Mouse (Mus musculus) left cerebral cortex, postnatal 14 days (tissue): ENCODE results near the gene Brdt. TPM values are rescaled to one million over a fixed set of nuclear protein-coding genes. Genes with fewer than 3 reads are reported as not detected.

Source experiments
- DNase-seq, 2 experiments: peaks; one replicate each; pipeline ENCODE4 v3.0.0; 2021 to 2022; ENCODE audit warnings: low spot score in 2 of 2, mixed read lengths in 1 of 2
- intact Hi-C: fragments of 180-260 bp; cut with DNase I; formaldehyde crosslinking; loops from one replicate; pipeline ENCODE4 v1.15.1; 2025
- long read RNA-seq, 2 experiments: library from polyadenylated mRNA; stranded (forward); transcript quantifications; one replicate each; pipeline ENCODE4 v2.0.0; 2021
- total RNA-seq, 2 experiments: library from RNA; stranded (reverse); gene quantifications; 2 replicates each; pipeline ENCODE4 v1.2.3; 2021

Brdt gene
- total RNA-seq: 10 to 100 TPM; 13.1 to 15.0 TPM
- long read RNA-seq, experiment 1, partial matches to known transcripts: 1 of 5 reads
- long read RNA-seq, experiment 1, other reads (novel, unspliced or antisense): 4 of 5 reads
- long read RNA-seq, experiment 2, partial matches to known transcripts: 2 of 3 reads
- long read RNA-seq, experiment 2, other reads (novel, unspliced or antisense): 1 of 3 reads

DNA sequence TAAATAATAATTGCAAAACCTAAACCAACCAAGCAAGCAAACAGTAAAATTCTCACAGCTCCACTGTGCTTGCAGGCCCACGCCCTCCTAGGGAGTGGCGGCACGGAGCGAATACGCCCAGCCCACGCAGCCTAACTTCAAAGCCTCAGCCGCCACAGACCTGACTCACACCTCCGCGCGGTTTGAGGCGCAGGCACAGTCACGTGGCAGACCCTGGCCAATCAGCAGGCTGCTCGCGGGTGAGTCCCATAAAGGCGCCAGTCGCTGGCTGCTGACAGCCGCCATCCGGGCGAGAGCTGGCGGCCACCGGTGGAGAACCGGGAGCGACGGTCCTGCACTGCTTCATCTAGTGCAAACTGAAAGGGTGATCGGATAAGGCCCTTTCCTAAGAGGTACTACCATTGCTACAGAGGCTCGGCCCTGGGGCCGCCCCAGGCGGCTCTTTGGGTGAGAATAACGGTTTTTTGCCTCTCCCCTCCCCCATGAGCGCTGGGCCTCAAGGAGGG is at the start of gene Brdt:
TSS of gene Brdt (plus strand) at position 244 of the 506 bp plus-strand sequence.
- intact Hi-C loops: no loop called here
- no peak for DNase-seq

DNA sequence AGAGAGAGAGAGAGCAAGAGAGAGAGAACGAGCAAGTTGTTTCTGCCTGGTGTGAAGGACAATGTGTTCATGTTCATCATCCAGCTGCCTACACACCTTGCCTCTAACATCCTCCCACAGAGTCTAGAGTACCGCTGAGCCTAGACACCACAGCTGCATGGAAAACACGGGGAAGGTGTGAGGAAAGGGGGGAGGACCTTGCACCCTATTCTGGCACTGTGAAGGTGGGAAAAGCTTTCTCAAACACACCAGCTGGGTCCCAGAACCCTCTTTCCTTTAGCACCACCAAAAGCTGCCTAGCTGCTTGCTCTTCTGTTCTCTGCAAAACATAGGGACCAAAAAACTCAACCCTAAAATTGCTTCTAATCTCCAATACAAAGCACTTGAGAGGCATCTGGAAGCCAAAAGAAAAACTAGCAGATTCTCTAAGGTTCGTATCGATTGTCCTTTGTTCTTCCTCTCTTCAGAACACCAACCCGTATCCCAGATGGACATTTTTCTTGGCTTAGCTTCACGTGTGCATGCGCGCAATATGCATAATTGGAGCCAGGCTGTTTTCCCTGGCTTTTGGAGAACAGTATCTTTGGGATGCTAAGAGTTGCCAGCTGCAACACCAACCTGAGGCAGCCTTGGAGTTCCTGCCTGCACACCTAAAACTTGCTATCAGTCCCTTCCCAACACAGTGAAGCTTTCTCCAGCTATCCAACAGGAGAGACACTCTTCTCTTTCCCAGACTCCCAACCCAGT is 48.2 kb upstream of the Brdt start:
- intact Hi-C loops: no loop called here
- DNase-seq: peak in 1 of 2 experiments; percentile 30

DNA sequence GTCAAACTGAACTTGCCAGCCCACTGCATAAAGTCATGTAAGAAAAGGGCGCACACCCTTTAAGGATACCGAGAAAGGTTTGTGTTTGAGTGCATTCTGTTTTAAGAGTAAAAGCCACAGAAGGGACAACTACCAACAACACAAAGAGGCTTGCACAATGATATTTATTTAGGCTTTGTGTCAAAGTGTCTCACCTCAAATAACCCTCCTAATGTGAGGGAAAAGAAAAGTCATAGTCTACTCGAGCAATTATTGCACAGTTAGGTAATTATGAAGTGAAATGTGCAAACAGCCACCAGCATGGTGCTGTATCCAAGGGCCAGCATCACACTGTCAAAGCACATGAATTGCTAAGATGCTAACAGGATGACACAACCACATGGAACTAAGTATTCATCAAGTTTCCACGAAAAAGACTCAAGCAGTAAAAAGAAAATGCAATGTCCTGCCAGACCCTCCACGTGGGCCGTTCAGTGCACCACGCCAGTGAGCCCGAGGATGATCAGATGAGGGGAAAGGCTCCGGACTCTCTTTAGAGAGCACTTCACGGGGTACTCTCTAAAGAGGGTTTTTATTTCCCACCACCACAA is 46.9 kb upstream of the Brdt start:
- DNase-seq: no peak
- intact Hi-C loops: no loop called here

DNA sequence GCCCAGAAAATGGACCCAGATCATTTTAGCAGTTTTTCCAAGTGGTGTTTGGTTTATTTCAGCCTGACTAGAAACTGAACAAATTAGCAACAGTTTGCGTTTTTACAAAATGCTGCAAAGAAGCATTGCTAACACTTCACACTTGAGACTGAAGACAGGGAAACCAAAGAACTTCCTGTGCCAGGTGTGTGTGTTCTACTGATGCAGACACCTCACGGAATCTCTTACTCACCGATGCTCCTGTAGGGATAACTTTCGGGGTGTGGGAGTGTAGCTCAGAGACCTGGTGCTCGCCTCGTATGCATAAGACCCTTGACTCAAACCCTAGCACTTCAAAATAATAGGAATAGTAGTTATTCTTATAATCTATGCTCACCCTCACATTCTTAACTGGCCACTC is 45.4 kb upstream of the Brdt start:
- intact Hi-C loops: loop anchor here (5.0 kb wide), 1 partner anchor 293 kb away; no protein-coding TSS in a partner anchor
- no peak for DNase-seq

DNA sequence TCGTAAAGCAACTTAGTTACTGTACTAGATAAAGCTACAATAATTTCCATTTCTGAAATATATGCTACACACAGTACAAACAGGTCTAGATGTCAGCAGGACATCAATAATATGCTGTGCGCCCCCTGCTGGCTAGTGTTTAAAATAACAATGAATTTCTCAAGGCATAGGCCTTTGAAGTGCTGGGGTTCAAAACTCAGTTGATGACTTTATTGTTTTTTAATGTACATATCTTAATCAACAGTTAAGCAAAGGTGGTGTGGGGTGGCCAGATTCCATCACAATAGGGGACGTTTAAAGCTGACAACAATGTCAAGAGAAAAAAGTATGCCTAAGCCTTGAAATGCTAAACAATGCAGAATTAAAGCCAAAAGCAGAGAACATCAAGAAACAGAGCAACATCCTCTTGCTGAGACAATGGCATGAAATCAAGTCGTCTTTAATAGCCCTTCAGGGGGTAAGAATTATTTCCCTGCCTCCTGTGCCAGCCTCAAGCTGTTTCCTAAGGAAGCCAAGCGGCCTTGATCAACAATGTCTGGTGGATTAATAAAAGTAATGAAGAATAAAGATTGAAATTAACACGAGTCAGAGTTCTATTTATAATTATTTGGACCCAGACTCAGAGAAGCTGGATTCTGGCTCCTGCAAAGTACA is 43.6 kb upstream of the Brdt start:
- DNase-seq: peak in 1 of 2 experiments; percentile 22
- intact Hi-C loops: loop anchor here (5.0 kb wide), 1 partner anchor 295 kb away; no protein-coding TSS in a partner anchor

DNA sequence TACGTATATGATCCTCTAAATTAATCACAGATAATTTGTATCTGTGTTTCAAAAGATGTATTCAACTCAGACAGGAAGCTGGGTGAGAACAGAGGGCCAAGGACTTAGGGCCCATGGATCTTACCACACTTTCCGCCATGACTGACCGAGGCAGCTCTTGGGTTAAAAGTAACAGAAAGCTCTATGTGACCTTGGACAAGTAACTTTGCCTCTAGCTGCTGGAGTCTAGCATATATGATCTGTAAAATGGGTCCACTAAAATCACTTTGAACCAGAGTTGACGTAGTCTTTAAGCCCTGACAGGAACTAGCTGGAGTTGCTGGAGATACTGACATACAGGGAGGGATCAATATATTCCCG is 43.1 kb upstream of the Brdt start:
- DNase-seq: no peak
- intact Hi-C loops: loop anchor here (5.0 kb wide), 1 partner anchor 296 kb away; no protein-coding TSS in a partner anchor

DNA sequence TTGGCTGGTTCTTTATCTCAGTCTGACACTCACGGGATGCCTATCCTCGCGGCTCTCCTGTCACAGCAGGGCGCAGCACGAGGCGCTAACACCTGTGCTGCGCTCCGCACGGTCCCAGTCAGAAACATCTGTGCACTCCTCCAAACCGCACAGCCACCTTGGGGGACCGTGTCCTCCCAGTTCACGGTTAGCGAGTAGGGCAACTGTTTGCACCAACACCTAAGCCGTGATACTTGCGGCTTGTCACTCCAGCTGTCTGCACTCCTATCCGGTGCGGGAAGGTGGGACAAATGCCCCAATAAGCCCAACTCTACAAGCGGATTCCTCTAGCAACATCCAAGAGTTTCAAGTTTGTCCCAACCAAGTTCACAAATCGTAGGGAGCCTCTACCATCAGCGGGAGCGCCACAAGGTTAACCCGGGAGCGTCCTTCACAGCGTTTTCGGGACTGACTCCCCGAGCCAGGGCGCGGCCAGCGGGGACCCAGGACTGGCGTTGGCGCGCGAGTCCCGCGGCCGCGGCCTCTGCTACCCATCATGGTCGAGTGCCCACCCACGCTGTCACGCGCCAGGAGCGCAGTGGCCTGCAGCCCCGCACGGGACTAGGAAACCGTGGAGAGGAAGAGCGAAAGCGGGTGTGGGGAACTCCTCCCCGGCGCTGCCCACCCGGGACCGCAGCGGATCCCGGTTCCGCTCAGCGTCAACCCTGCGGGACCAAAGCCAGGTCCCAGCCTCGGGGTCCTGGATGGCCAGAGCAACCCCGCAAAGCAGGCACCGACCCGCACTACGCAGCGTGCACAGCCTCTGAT is 42.3 kb upstream of the Brdt start:
- intact Hi-C loops: loop anchor here (5.0 kb wide), 1 partner anchor 296 kb away; no protein-coding TSS in a partner anchor
- peak in 1 of 2 experiments; percentile 18 for DNase-seq

DNA sequence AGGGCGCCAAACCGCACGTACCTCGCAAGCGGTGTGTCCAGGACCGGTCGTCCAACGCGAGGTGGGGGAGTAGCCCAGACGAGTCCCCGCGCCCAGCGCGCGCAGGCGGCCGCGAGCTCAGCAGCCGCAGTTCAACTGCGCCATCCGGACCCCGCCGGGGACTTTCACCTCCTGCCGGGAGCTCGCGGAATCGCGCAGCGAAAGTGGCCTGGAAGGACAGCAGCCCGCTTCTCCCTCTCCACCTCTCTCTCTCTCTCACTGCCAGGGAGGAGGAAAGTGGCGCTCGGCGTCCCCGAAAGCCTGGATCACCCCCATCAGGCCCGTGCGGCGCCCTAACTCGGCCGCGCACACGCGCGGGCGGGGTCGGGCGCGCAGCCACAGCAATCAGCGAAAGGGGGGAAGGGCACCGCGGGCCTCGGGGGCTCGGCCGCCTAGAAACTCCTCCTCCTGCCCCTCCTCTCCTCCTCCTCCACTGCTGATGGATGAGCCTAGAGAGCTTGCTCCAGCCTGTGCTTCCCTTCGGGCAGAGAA is 41.7 kb upstream of the Brdt start, which contains the start of gene Tgfbr3:
TSS of gene Tgfbr3 (minus strand) at position 396 of the 531 bp plus-strand sequence.
- DNase-seq: peak; percentile 62 to 70
- intact Hi-C loops: loop anchor here (5.0 kb wide), 1 partner anchor 297 kb away; no protein-coding TSS in a partner anchor

DNA sequence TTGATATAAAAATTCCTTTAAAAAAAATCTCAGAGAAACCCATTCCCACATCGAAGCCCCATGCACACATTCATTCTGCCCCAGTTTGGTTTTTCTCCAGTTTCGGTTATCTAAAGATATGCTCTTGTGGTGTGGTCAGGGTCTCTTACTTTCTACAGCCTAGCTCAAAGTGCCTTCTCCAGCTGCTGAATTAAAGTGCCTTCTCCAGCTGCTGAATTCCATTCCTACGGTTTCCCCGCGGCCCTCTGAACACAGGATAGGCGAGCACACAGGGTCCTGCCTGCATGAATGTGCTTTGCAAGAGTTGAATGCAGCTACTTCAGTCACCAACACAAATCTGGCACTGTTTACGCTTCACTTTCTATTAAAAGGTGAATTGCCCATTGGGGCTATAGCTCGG is 41.0 kb upstream of the Brdt start:
- DNase-seq: no peak
- intact Hi-C loops: loop anchor here (5.0 kb wide), 1 partner anchor 298 kb away; no protein-coding TSS in a partner anchor

DNA sequence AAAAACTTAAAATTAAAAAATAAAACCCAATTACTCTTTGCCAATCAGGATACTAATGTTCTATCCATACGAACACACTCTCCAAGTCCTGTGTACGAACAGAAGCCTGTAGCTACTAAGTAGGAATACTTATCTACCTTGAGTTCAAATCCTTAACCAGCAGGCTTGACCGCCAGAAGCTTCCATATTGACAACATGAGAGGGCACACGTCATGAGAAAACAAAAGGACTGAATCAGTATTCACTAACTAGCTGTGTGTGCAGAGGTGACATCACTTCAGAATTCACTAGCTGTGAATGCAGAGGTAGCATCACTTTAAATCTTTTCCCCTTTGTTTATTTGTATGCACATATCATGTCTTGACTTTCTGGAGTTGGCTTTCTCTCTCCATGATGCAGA is 36.9 kb upstream of the Brdt start:
- DNase-seq: no peak
- intact Hi-C loops: no loop called here

DNA sequence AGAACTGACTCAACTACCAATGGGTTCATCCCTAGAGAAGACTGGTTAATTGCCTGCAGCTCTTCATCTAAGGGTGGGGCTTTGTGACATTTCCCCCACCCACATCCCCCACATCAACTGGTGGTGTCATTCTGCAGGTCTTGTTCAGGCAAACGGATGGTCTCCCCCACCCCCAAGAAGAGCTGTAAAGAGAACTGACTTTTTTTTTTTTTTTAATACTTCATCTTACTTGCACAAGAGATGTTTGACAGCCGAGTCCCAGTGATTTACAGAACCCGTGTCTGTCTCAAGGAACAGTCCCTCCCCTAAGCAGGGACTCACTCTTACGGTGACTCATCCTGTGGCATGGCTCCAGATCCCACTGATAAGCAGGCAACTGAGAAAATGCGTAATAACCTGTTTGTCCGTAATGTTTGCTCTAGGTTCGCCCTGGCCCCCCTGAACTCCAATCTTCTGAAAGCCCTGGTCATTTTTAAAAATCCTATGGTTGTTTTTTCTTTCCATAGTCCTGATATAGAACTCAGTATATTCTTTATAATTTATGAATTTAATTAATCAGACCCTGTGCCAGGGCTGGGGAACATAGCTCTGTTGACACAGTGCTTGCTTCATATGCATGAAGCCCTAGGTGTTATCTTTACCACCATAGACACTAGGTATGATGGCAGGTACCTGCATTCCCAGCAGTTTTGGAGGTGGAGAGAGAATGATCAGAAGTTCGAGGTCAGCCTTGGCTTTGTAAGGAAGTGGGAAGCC is 35.7 kb upstream of the Brdt start:
- intact Hi-C loops: no loop called here
- no peak for DNase-seq

DNA sequence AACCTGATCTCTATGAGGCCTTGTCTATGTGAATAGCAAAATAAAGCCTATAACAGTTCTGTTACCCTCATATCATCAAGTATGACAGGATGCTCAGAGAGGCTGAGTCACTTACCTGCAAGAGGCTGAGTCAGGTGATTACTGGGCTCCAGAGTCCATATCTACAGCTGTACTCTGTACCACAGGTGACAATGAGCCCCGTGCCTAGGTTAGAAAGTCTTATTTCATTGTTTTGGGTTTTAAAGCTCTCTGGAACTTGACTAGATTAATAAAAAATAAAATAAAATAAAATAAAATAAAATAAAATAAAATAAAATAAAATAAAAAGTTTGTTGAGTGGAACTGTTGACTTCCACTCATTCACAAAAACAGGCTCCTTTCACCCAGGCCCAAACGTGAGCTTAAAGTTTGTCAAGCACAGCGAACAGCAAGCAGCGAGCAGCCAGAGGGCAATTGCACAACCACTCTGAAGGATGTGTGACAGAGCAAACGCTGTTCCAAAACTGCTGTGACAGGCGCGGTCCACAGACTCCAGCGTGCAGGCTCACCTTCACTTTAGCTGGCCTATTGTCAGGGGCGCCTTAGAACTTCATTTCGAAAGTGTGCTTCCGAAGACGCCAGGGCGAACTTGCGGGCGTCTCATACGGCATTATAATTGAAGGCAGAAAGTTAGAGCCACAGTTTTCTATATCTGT is 35.0 kb upstream of the Brdt start:
- DNase-seq: no peak
- intact Hi-C loops: no loop called here

DNA sequence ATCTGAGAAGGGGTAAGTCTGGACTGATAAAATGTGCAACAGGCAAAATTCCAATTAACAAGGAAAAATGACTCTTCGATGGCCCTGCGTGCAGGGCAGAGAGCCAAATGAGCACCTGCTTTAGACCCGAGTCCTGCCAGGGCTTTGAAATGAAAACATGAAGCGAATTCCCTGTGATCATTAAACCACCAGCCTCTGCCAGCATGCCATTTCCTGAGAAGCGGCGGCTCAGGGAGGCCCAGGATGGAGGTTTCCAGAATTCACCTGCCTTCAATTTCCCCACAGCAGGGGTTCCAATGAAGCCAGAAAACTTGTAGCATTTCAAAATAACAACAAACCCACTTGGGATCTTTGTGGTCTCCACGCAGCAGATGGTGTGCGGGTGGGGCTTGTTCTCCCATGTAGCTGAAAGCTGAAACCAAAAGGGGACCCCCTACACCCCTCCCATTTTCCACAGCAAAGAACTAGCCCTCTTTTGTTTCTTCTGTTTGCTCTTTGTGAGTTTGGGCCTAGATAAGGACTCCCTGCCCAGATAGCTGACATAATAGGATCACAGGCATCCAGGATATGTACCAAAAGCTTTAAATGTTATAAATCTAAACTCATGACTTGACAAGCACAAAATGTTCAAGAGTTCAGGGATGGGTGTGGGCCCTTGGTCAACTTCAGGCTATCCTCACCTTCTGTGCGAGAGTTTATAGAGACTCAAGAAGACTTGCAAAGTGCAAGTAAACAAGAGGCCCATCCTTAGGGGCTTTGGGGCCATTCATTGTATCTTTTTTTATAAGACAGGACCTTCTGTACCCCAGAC is 34.2 kb upstream of the Brdt start:
- no peak for DNase-seq
- intact Hi-C loops: no loop called here

DNA sequence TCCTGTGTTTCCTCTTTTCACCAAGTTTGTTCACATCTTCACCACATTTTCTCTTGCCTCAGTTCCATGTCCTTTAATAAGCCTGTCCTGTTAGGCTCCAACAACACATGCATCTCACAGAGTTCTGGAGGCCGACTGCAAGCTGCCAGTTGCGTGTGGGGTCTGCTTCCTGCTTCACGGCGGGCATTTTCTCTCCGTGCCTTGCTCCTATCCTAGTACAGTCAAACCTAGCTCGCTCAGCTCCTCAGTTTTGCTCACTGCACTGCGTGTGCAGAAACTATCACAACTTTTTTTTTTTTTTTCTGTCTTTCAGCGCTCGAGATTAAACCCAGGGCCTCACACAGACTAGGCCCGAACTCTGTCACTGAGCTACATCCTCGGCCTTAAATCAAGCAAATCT is 32.1 kb upstream of the Brdt start:
- intact Hi-C loops: no loop called here
- DNase-seq: no peak

DNA sequence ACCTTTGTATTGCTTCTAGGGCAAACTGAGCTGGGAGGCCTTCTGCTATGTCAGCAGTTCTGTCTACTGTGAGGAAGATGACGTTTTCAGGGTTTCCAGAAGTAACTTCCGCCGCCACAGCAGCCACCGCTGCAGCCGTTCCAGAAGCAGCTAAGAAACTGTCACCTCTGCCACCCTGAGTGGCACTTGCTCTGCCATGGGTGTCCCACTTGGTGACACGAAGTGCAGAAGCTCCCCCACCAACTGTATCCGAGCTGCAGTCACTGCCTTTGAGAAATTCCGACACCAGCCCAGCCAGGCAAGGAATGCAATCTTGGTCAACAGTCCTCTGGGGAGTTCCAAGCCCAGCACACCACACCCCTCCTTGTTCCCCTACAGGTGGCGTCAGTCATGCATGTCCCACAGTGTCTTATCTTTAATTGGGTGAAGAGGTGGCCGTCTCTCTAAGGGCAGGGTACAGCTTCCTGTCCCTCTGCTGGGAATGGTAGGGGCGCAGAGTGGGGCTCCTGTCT is 27.6 kb upstream of the Brdt start:
- DNase-seq: no peak
- intact Hi-C loops: no loop called here

DNA sequence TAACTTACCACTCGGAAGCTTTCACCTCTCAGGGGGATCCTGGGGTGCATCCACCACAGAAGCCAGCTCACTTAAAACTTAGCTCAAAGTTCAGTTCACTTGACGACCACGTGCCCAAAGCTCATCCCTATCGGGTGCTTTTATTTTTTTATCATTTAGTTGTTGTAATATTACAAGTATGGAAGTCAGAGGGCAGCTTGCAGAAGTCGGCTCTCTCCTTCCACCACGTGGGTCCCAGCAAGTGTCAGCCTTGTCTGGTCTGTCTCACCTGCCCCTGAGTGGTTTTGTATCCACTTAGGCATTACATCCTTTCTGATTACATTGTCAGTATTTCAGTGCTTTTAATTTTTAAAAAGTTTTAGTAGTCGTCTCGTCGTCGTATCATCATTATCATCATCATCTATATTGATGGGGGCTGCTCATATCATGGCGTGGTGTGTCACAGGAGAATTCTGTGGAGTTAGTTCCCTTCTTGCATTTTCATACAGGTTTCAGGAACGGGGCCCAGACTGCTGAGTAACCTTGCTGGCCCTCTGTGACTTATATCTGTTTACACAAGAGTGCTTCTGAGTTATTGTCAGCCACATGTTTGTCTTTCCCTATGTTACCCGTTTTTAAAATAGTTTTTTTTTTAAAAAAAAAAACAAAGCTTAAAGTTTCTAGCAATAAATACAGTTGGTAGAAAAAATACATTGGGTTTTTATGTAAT is 26.7 kb upstream of the Brdt start:
- DNase-seq: no peak
- intact Hi-C loops: no loop called here
